Mouse (Mus musculus) thymus, postnatal 0 days (tissue): ENCODE measurements at regions not wholly inside any gene's neighbourhood (a gene's known extent, or its start where the extent isn't known, plus 50 kb on each side); places are given as distances from the start of the nearest gene placed in this dataset.

Source experiments
- DNase-seq: peaks from one replicate; pipeline ENCODE4 v3.0.0-alpha.2; 2015; ENCODE audit warnings: low spot score

- DNase-seq: no peak
These were observed 600.4 kb upstream of the Tusc1 start for GRCm38 (mm10) chr4:93935692-93936091.

DNA sequence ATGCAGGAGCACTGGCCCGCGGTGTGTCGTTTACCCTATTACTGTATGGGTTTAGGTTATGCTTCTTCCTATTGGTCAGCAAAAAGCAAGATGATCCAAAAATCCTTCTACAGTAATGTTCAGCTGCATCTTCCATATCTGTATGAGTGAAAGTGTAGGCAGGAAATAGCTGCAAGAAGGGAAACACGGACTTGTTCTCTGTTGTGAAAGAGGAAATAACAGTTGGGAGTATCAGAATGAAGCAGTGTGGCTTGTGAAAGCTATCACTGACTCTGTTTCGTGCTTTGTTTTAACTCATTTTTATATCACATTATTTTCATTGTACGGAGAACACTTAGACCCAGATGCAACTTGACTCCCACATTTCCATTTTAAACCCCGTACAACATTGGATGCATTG is 591.8 kb upstream of the Tusc1 start:
- DNase-seq: no peak

- no peak for DNase-seq
These were observed 589.1 kb upstream of the Tusc1 start for GRCm38 (mm10) chr4:93924402-93924801.

GRCm38 (mm10) chr4:93886631-93887030 is 551.3 kb upstream of the Tusc1 start:
- DNase-seq: no peak

GRCm38 (mm10) chr4:93881318-93881717 is 546.0 kb upstream of the Tusc1 start:
- no peak for DNase-seq

GRCm38 (mm10) chr4:93879351-93879872 is 544.1 kb upstream of the Tusc1 start:
- no peak for DNase-seq

- no peak for DNase-seq
These were observed 538.0 kb upstream of the Tusc1 start for GRCm38 (mm10) chr4:93873271-93873670.

GRCm38 (mm10) chr4:93853451-93853850 is 518.1 kb upstream of the Tusc1 start:
- no peak for DNase-seq

DNA sequence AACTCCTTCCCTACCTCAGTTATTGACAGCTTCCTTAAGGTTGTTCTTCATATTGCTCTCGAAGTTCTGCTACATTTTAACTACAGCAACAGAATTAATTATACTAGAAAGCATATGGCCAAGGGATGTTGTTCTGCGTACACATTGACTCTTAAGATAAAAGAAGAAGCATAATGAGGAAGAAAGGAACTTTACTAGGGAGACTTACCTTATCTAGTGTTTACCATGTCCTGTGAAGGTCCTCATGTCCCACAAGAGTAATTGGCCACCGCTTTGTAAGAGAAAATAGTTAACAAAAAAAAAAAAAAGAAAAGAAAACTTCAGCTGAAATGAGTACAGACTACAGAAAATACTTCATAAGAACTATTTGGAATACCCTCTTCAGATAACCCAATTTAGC is 513.9 kb upstream of the Tusc1 start:
- DNase-seq: no peak

GRCm38 (mm10) chr4:93830701-93831100 is 495.4 kb upstream of the Tusc1 start:
- DNase-seq: no peak

DNA sequence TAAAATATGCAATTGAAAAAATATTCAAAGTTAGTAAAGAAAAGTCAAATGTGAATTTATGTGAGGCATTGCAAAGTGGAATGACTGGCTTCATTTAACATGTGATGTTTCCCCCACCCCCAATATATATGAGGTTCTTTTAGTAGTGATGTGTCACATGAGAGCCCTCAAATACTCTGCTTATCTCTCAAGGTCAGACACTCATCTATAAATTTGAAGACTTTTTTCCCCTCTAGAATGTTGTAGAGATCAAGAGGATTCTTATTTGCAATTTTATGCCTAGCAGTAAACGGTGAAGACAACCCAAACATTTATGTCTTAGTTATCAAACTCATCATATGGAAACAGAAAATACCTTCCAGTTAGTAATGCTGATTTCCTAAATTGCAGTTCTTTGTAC is 457.8 kb upstream of the Tusc1 start:
- no peak for DNase-seq

- no peak for DNase-seq
These were observed 454.8 kb upstream of the Tusc1 start for GRCm38 (mm10) chr4:93790157-93790556.

- no peak for DNase-seq
These were observed 419.2 kb upstream of the Tusc1 start for GRCm38 (mm10) chr4:93754497-93754896.

DNA sequence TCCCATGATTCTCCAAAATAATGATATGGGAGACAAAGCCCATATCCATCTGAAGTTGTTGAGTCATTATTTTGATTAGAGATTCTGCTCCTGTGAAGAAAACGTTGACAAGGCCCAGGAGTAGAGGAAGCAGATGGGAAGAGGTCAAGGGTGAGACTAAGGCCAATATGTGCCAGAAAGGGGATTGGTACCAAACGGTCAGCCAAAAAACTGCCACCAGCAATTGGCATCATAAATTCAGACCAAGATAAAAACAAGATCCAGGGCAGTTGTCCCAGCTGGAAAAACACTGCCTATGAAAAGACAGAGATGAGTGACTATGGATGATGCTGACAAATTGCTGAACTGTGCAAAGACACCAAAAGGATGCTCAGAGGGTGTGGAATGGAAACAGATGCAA is 411.0 kb upstream of the Tusc1 start:
- DNase-seq: no peak

- no peak for DNase-seq
These were observed 378.4 kb upstream of the Tusc1 start for GRCm38 (mm10) chr4:93713711-93714110.

- DNase-seq: no peak
These were observed 341.2 kb upstream of the Tusc1 start for GRCm38 (mm10) chr4:93676403-93677039.

GRCm38 (mm10) chr4:93675739-93676402 is 340.6 kb upstream of the Tusc1 start:
- no peak for DNase-seq

DNA sequence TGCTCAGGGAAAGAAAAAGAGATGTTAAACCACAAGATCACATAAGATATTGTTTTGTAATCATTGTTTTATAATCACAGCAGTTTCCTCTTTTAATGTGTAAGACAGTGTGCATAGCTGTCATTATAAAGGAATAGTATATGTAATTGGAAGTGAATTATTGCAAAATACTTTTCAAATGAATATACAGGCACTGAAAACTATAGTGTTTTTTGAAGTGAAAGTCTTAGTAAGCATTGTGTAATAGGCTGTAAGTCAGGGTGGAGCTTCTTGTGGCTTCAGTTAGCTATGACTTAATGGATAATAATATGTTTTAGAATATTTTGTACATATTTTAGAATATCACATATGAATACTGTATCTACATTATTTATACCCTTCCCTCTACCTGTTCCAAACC is 333.7 kb upstream of the Tusc1 start:
- DNase-seq: no peak

DNA sequence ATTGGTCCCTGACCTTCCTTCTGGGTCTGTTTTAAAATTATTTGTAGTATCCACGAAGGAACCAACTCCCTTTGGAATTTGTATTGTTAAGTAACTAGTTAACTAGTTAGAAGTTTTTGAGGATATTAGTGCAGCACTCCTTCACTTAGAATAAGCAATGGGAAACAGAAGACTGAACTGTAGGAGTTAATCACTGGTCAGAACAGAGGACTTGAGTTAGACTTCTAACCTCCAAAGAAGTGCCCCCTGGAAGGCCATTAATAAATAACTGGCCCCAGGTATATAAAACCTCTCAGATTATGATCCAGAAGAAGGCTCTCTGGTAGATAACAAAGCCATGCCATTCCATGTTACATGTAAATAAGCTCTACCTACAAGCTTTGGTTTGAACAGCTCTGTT is 329.0 kb upstream of the Tusc1 start:
- no peak for DNase-seq

DNA sequence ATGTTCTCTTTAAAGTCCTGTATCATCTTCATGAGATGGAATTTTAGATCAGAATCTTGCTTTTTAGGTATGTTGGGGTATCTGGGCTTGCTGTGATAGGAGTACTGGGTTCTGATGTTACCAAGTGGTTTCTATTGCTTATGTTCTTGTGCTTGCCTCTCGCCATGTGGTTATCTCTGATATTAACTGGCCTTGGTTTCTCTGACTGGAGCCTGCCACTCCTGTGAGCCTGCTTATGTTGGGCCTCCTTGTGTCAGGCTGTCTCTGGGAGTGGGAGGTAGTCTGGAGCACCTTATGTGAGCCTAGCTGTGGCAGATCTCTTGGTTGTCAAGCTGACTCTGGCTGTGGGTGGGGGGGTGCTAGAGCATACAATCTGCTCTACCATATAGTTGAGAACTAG is 302.9 kb upstream of the Tusc1 start:
- DNase-seq: no peak

DNA sequence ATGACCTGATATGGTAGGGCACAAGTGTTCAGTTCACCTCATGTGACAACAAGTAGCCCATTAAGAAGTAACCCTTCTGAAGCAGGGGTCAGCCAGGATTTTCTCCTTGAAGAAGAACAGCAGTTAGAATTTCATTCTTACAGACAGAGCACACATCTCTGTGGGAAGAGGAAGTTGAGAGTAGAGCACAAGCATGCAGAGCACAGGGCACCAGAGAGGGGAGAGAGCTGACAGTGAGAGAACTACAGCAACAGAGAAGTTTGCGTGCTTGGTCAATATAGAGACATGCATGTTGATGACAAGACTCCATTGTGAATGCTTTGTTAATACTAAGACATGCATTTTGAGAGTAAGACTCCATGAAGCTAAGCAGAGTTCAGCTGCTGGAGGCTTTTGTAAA is 263.2 kb upstream of the Tusc1 start:
- DNase-seq: no peak

GRCm38 (mm10) chr4:93584328-93584727 is 249.0 kb upstream of the Tusc1 start:
- DNase-seq: no peak

DNA sequence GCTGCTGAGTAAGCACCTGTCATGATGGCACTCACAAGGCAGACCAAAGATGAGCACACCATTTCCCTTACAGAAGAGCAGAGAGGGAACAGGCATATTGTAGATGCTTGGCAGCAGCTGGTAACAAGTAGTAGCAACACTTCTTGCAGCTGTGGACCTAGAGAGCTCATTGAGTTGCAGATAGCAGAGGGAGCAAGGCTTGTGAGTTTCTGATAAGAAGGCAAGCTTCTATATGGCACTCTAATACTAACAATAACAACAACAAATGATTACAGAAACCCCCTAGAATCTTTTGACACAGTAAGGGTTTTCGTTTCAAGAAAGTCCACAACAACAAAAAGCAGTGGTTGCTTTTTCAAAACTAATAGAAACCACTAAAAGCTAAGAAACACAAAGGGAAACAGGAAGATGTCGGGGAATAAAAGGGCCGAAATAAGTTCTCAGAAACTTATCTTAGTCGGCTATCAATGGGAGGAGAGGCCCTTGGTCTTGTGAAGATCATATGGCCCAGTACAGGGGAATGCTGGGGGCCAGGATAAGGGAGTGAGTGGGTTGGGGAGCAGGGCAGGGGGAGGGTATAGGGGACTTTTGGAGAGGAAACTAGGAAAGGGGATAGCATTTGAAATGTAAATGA is 248.5 kb upstream of the Tusc1 start:
- no peak for DNase-seq
